Mouse (Mus musculus) lung, postnatal 4 days (tissue): Measurements from ENCODE around the gene Gtf3c5.

ENCODE experiments used
- DNase-seq, 2 experiments: peaks; one replicate each; pipeline ENCODE4 v3.0.0; 2021

Gene Gtf3c5

DNA sequence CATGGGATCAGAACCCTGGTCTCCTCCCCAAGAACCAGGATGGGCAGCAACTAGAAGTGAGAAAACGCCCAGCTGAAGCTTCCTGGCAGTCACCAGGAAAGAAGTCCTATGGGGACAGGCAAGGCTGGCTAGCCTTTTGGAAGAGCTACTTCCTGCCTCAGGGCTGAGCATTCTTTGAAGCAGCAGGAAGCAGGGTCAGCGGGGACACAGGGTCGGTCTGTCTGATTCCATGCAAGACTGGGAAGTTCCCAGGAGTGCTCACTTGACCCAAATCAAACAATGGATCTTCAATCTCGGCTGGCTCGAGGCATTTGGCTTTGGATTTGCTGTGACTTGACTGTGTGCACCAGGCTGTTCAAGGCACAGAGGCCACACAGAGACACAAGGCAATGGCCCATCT, 17.0 kb downstream of the Gtf3c5 start:
- no peak for DNase-seq

GRCm38 (mm10) chr2:28564380-28564779, 19.2 kb downstream of the Gtf3c5 start:
- no peak for DNase-seq

DNA sequence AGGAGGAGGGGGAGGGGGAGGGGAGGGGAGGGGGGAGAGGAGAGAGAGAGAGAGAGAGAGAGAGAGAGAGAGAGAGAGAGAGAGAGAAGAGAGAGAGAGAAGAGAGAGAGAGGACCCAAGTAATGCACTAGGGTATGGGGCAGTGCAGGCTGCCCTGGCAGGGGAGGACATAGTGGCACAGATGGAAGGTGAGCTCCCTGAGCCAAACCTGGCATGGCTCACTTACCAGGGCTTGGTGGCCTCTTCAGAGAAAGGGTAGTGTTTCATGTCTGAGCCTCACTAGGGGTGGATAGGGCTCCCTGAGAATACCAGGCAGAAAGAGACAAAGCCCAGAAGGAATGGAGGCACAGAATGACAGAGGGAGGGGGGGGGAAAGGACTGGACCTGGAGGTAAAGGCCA, 19.7 kb downstream of the Gtf3c5 start:
- DNase-seq = no peak

- DNase-seq = no peak
These were observed 20.2 kb downstream of the Gtf3c5 start, which contains the start of gene Cel for GRCm38 (mm10) chr2:28563303-28563702. TSS of gene Cel (minus strand) at chr2:28563403.

GRCm38 (mm10) chr2:28557452-28557851, 26.1 kb downstream of the Gtf3c5 start:
- no peak for DNase-seq

- DNase-seq = no peak
These were observed 31.2 kb downstream of the Gtf3c5 start for GRCm38 (mm10) chr2:28552301-28552700.

DNA sequence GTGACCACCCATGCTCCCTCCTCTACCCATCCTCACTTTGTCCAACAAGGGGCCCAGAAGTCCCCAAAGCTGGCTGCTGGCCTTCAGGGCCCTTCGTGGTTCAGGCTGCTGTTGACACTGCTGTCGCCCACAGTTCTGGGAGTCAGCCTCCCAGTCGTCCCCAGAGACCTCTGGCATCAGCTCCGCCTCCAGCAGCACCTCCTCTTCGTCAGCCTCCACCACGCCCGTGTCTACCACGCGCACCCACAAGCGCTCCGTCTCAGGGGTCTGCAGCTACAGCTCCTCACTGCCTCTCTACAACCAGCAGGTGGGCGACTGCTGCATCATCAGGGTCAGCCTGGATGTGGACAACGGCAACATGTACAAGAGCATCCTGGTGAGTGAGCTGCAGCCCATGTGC, 34.4 kb downstream of the Gtf3c5 start:
- DNase-seq = no peak

- peak; percentile 80 to 91 for DNase-seq
These were observed 36.0 kb downstream of the Gtf3c5 start for GRCm38 (mm10) chr2:28547237-28548172.

DNA sequence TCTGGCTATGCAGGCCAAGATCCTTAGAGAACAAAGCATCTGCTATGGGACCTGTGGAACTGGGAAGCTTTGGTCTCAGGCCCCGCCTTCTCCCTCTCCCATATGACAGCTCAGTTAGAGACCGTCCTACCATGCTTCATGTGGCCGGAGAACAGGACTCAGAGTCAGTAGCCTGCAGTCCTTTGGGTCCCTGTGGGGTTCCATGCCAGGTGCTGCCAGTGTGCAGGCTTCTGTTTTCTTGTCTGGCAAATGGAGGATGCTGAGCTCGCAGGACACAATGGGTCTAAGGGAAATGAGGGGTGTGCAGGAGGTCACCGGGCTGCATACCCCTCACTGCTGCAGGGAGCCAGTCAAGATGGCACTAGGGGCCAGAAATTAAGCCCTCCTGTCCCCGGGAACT, 37.0 kb downstream of the Gtf3c5 start:
- no peak for DNase-seq

DNA sequence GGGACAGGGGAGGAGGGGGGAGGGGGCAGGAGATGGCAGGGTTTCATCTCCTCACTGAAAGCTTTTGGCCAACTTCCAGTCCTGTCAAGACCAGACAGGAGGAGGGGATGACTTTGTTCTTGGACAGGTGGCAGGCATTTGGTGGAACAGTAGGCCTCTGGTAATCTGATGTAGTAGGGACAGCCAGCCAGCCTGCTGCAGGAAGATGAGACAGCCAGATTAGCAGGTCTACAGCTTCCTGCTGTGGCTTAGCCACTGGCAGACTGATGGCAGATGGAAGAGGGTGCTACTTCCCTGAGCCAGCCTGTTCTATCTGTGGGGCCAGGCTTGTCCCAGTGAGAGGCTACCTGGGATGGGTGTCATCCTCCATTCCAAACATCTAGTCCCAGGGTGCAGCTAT, 37.6 kb downstream of the Gtf3c5 start:
- no peak for DNase-seq

DNA sequence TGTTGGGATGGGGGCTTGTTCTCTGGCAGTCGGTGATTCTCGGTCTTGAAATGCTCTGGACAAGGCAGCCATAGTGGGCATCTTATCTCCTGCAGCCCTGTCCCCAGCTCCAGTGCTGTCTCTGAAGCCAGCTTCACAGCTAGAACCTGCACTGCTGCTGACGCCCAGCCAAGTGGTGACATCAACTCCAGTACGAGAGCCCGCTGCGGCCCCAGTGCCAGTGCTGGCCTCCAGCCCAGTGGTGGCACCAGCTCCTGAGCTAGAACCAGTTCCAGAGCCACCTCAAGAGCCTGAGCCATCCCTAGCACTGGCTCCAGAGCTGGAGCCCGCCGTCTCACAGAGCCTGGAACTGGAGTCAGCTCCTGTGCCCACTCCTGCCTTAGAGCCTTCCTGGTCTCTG, 39.7 kb downstream of the Gtf3c5 start:
- DNase-seq = no peak

- no peak for DNase-seq
These were observed 42.8 kb downstream of the Gtf3c5 start for GRCm38 (mm10) chr2:28540587-28541227.

GRCm38 (mm10) chr2:28539949-28540348, 43.6 kb downstream of the Gtf3c5 start:
- DNase-seq = peak; percentile 62 to 63

- peak; percentile 79 to 91 for DNase-seq
These were observed 44.3 kb downstream of the Gtf3c5 start for GRCm38 (mm10) chr2:28539206-28539605.

GRCm38 (mm10) chr2:28538817-28539128, 44.8 kb downstream of the Gtf3c5 start:
- DNase-seq = no peak

DNA sequence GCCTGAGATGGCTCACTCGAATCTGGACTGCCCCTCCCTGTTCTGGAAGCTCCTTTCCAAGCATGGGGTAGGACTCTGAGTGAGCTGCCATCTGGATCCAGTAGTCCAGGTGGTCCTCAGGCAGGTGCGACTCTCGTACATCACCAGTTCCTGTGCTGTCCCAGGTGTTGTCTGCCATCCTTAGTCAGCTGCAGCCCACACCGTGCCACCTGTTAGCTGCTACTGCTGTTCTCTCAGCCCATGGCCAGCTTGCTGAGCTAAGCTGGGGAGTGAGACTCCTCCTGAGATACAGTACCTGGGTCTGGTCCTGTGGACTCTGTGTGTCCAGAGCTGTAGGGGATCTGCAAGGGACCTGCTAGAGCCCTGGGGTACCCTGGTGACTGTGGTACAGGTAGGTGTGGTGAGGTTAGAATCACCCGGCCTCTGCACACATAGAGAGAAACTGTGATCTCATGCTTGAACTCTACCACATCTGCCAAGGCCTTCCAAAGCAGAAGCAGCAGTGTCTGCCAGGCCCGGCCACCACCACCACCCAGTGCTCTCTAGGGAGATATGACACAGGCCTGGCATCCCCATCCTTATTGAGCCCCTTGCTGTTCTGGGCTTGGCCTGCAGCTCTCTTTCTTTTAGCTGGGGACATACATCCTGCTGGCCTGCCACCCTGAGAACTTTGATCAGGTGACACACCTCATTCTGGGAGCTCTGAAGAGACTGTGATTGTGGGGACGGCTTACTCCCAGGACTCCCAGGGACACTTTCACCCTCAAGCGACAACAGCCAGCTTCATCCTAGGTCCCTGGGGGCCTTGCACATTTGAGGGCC, 45.3 kb downstream of the Gtf3c5 start:
- DNase-seq = no peak

DNA sequence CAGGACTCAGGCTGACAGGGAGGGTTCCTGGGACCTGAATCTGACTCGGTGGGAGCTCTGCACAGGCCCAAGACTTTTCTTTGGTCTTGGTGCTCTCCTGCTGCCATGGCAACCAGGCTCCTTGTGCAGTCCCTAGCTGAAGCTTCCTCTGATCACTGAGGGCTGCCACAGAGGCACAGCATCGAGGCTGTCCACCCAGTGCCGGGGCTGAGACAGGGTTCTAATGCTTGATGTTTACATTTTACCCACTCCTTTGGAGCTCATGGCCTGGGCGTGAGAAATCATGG, 46.0 kb downstream of the Gtf3c5 start:
- DNase-seq = no peak

DNA sequence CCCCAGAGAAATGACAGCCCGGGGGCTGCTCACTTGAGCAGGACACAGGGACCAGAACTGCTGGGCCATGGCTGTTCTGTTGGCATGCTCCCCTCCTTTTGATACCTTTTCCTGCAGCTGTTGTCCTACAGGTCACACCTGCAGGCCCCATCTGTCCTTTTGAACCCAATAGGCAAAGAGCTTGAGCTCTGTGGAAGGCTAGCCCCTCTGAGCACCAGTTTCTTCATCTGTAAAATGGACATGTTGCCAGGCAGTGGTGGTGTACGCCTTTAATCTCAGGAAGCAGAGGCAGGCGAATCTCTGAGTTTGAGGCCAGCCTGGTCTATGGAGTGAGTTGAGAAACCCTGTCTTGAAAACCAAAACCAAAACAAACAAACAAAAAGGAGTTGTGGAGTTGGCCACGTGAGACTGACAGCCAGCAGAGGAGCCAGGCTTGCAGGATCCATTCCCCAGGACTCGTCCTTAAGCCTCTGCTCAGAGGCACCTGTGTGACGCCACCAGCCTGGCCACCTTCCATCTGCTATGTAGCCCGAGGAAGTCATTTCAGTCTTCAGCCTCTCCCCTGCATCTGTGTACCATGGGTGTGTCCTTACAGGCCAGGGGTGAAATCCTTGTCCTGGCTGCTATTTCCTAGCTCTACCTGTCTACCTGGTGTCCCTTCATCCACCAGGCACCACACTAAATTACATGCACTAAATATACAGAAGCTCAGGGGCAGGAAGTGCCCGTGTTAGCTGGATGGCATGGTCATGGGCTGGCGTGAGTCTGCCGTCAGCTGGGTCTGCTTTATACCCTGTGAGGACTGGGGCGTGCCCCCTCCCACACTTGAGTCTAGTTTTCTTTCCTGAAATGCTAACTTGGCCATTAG, 46.6 kb downstream of the Gtf3c5 start:
- DNase-seq = no peak

DNA sequence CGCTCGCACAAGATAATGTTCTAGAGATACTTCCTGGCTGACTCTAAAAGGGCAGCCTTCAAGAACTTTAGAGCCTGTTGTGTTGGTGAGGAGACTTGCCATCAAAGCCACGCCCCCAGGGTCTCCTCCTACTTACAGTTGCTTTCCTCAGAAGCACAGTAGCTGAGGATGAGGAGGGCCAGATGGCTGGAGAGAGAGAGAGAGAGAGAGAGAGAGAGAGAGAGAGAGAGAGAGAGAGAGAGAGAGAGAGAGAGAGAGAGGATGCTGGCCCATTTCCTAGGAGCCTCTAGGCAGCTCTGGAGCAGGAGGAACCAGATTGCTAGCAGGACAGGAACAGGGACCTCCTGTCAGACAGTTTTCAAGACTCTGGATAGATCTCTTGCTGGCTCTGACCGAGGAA, 47.4 kb downstream of the Gtf3c5 start:
- DNase-seq = peak; percentile 56 to 79

GRCm38 (mm10) chr2:28535650-28536049, 47.9 kb downstream of the Gtf3c5 start:
- DNase-seq = peak; percentile 38 to 74

DNA sequence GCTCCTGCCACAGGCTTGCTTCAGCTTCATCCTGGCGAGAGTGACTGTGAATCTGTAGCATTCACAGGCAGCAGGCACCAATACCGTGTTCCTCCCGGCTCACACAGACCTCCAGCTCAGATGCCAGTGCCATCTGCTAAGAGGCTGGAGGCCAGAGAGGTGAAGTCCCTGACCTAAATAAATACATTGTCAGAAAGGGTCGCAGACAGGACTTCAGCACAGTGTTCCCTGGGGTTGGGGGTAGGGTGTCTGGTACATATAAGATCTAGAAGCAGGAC, 48.3 kb downstream of the Gtf3c5 start:
- DNase-seq = no peak

GRCm38 (mm10) chr2:28534436-28535262, 48.9 kb downstream of the Gtf3c5 start:
- DNase-seq = peak; percentile 70 to 79
